Mouse (Mus musculus) megakaryocyte, embryonic 14.5 days (primary cell): Measurements from ENCODE around the gene Eno3.

Experiments used
- FLI1 ChIP-seq: IDR thresholded peaks from 2 replicates; pipeline ENCODE4 v1.6.1; 2012; ENCODE audit warnings: low read length, inconsistent platforms, mixed read lengths
- GATA1 ChIP-seq: IDR thresholded peaks from 3 replicates; pipeline ENCODE4 v1.6.1; 2012; ENCODE audit warnings: mixed read lengths, low read length, inconsistent platforms, borderline replicate concordance

DNA sequence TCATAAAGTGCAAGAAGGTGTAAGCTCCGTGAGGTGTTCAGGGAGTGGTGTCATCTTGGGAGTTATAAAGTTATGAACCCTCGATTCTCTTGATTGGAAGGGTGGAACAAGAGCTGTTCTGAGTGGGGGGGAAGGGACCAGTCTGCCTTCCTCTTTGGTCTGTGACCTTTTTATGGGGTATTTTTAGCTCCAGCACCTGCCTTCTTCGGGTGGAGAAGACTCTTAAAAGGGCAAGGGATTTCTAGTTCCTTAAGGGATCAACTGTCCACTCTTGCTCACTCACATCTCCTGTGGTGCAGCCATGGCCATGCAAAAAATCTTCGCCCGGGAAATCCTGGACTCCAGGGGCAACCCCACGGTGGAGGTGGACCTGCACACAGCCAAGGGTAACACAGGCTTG, 571 bp downstream of the Eno3 start:
- TF ChIP-seq GATA1 (no peak), FLI1 (no peak)
